Mouse (Mus musculus) Patski (cell line): ENCODE data around the gene Cntn4. TPM values are rescaled to one million over a fixed set of nuclear protein-coding genes. Genes with fewer than 3 reads are reported as not detected.
A peak's percentile ranks its signal among the peaks of the same experiment; 100 is the strongest.
"Not testable (repeated sequence)": the region's sequence is repeated elsewhere in the genome, so short reads cannot be mapped to it uniquely, and the experiment has no call there.

Experiments used
- ATAC-seq: fragments of 100-300 bp; one replicate; pipeline ENCODE4 v1.8.0; 2021
- CTCF ChIA-PET: fragments of 350-600 bp; sonication (Branson Sonifier 250); formaldehyde crosslinking; loops from one replicate; lab custom pipeline; 2022; ENCODE audit warnings: inconsistent platforms; lab: Charles Lee
- POLR2A ChIA-PET: fragments of 350-600 bp; sonication (Branson Sonifier 250); formaldehyde crosslinking; loops from one replicate; lab custom pipeline; 2022; ENCODE audit warnings: antibody characterized with exemption, inconsistent platforms; lab: Charles Lee
- DNase-seq: peaks from one replicate; pipeline ENCODE4 v3.0.0-alpha.2; 2011; ENCODE audit warnings: low read depth, low spot score
- H3K27me3 ChIP-seq: fragments of 371-371 bp; one replicate; pipeline ENCODE4 v1.5.1; 2021
- CTCF ChIP-seq: fragments of 100-300 bp; IDR thresholded peaks from one replicate; pipeline ENCODE4 v1.5.1; 2021
- in situ Hi-C: fragments of 300-500 bp; cut with MboI; formaldehyde crosslinking; loops from 3 replicates; pipeline ENCODE4 v1.11.1; 2018; ENCODE audit warnings: low pct_unique_long_range_greater_than_20kb, mixed read lengths
- polyA plus RNA-seq: library from polyadenylated mRNA; unstranded; gene quantifications from one replicate; pipeline ENCODE4 v1.2.3, GENCODE M21; 2021

Cntn4 gene
- polyA plus RNA-seq, 1 experiment from 2014 or later = 0.06 TPM

GRCm38 (mm10) chr6:106302435-106302834, 625.0 kb downstream of the Cntn4 start:
- ATAC-seq = no peak
- in situ Hi-C loops = no loop called here
- CTCF ChIA-PET = no interaction called here

GRCm38 (mm10) chr6:106328987-106329386, 651.5 kb downstream of the Cntn4 start:
- peaks cover 11% of the 10 kb centered on the region for H3K27me3 ChIP-seq
- POLR2A ChIA-PET = no interaction called here
- TF ChIP-seq CTCF = peak; percentile 22
- CTCF ChIA-PET = no interaction called here
- in situ Hi-C loops = no loop called here
- no peak for DNase-seq
- no peak for ATAC-seq

More at GRCm38 (mm10) chr6:106302435-106302834, 625.0 kb downstream of the Cntn4 start:
- no peaks in the 10 kb centered on the region for H3K27me3 ChIP-seq
- no peak for TF ChIP-seq CTCF
- no peak for DNase-seq
- POLR2A ChIA-PET = no interaction called here

GRCm38 (mm10) chr6:106329636-106330035, 652.2 kb downstream of the Cntn4 start:
- no peak for TF ChIP-seq CTCF
- no peak for ATAC-seq
- H3K27me3 ChIP-seq = peaks cover 11% of the 10 kb centered on the region
- in situ Hi-C loops = no loop called here
- DNase-seq = no peak
- ChIA-PET POLR2A (no interaction called here), CTCF (no interaction called here)

GRCm38 (mm10) chr6:106332466-106332865, 655.0 kb downstream of the Cntn4 start:
- CTCF ChIA-PET = no interaction called here
- POLR2A ChIA-PET = no interaction called here
- ATAC-seq (no peak), DNase-seq (no peak)
- no peaks in the 10 kb centered on the region for H3K27me3 ChIP-seq
- in situ Hi-C loops = no loop called here
- TF ChIP-seq CTCF = no peak

GRCm38 (mm10) chr6:106332933-106333332, 655.5 kb downstream of the Cntn4 start:
- in situ Hi-C loops = no loop called here
- ChIA-PET POLR2A (no interaction called here), CTCF (no interaction called here)
- ATAC-seq = no peak
- no peak for TF ChIP-seq CTCF
- H3K27me3 ChIP-seq = no peaks in the 10 kb centered on the region
- no peak for DNase-seq

- in situ Hi-C loops = no loop called here
- CTCF ChIA-PET = no interaction called here
- no peak for TF ChIP-seq CTCF
- H3K27me3 ChIP-seq = no peaks in the 10 kb centered on the region
- POLR2A ChIA-PET = no interaction called here
- ATAC-seq (no peak), DNase-seq (no peak)
Observed at GRCm38 (mm10) chr6:106335066-106335465, 657.6 kb downstream of the Cntn4 start.

- CTCF ChIA-PET = no interaction called here
- TF ChIP-seq CTCF = no peak
- ATAC-seq = no peak
Observed at GRCm38 (mm10) chr6:106336805-106337204, 659.3 kb downstream of the Cntn4 start.

GRCm38 (mm10) chr6:106337829-106338228, 660.4 kb downstream of the Cntn4 start:
- ATAC-seq = no peak
- CTCF ChIA-PET = no interaction called here
- no peak for TF ChIP-seq CTCF
- in situ Hi-C loops = no loop called here
- no peaks in the 10 kb centered on the region for H3K27me3 ChIP-seq
- POLR2A ChIA-PET = no interaction called here
- DNase-seq = no peak

More at GRCm38 (mm10) chr6:106336805-106337204, 659.3 kb downstream of the Cntn4 start:
- in situ Hi-C loops = no loop called here
- no peaks in the 10 kb centered on the region for H3K27me3 ChIP-seq
- POLR2A ChIA-PET = no interaction called here
- no peak for DNase-seq

GRCm38 (mm10) chr6:106341114-106341513, 663.7 kb downstream of the Cntn4 start:
- ChIA-PET POLR2A (no interaction called here), CTCF (interaction anchor here (0.5 kb wide), 1 partner anchor 19 kb away, joined by 3 read pairs; no protein-coding TSS in a partner anchor)
- no peak for TF ChIP-seq CTCF
- ATAC-seq (no peak), DNase-seq (no peak)
- peaks cover 3% of the 10 kb centered on the region for H3K27me3 ChIP-seq
- in situ Hi-C loops = no loop called here

GRCm38 (mm10) chr6:106350072-106350471, 672.6 kb downstream of the Cntn4 start:
- TF ChIP-seq CTCF = no peak
- in situ Hi-C loops = no loop called here
- DNase-seq (no peak), ATAC-seq (no peak)
- CTCF ChIA-PET = no interaction called here
- POLR2A ChIA-PET = no interaction called here
- peaks cover 16% of the 10 kb centered on the region for H3K27me3 ChIP-seq

- POLR2A ChIA-PET = no interaction called here
- DNase-seq = no peak
Observed at GRCm38 (mm10) chr6:106351389-106351788, 673.9 kb downstream of the Cntn4 start.

GRCm38 (mm10) chr6:106358801-106359200, 681.3 kb downstream of the Cntn4 start:
- DNase-seq, ATAC-seq, POLR2A ChIA-PET, in situ Hi-C loops, CTCF ChIA-PET, H3K27me3 ChIP-seq: not testable (repeated sequence)

More at GRCm38 (mm10) chr6:106351389-106351788, 673.9 kb downstream of the Cntn4 start:
- ATAC-seq = no peak
- no peak for TF ChIP-seq CTCF
- peaks cover 15% of the 10 kb centered on the region for H3K27me3 ChIP-seq
- in situ Hi-C loops = no loop called here
- CTCF ChIA-PET = no interaction called here
